Mouse (Mus musculus): Measurements from ENCODE around the gene Lemd1.

DNA sequence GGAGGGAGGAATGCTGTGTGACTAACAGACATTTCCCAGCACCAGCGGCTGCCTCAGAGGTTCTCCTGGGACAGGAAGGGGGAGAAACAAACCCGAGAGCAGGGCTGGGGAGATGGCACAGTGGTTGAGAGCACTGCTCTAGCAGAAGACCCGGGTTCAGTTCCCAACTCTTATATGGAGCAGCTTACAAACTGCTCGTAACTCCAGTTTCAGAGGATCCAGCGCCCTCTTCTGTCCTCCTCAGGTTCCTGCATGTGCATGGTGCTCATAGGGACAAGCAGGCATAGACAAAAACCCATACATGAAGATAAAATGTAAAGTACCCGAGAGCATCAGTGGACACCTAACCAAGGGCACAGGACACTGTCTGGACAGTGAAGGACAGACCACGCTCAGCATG lies 19.7 kb downstream of the Lemd1 start:
- no peak for TF ChIP-seq POLR2A (IDR thresholded peaks at IDR 0.05; ENCODE audit: low read depth, low read length)
- TF ChIP-seq CTCF (conservative IDR thresholded peaks at IDR 0.05; ENCODE audit: insufficient read depth, insufficient read length, low read depth, low read length) = peak; percentile 75
